Mouse (Mus musculus) kidney, adult 10 weeks (tissue): ENCODE results near the gene A730046J19Rik. TPM values are rescaled to one million over a fixed set of nuclear protein-coding genes. Genes with fewer than 3 reads are reported as not detected.

ENCODE experiments used
- polyA plus RNA-seq: library from polyadenylated mRNA; stranded (reverse); fragments of 350-450 nt; fragmentation: Illumina TruSeq; extraction: RNeasy Lipid Tissue Mini Kit (QIAGEN cat#74804); gene quantifications from one replicate; pipeline ENCODE4 v1.2.3, GENCODE M21; 2014; ENCODE audit warnings: low read depth, low replicate concordance

A730046J19Rik gene
- polyA plus RNA-seq: not detected

GRCm38 (mm10) chrX:144153523-144153922, at the start of gene A730046J19Rik:
Gene A730046J19Rik (plus strand): TSS chrX:144153695.

Other genes with a start within 250 kb of the A730046J19Rik start
- gene Dcx, start 220.4 kb upstream of the A730046J19Rik start, polyA plus RNA-seq: 0.08 TPM
- gene Alg13, start 164.1 kb downstream of the A730046J19Rik start, polyA plus RNA-seq: 18.6 TPM